Mouse (Mus musculus): ENCODE measurements around the gene Zdhhc12.

DNA sequence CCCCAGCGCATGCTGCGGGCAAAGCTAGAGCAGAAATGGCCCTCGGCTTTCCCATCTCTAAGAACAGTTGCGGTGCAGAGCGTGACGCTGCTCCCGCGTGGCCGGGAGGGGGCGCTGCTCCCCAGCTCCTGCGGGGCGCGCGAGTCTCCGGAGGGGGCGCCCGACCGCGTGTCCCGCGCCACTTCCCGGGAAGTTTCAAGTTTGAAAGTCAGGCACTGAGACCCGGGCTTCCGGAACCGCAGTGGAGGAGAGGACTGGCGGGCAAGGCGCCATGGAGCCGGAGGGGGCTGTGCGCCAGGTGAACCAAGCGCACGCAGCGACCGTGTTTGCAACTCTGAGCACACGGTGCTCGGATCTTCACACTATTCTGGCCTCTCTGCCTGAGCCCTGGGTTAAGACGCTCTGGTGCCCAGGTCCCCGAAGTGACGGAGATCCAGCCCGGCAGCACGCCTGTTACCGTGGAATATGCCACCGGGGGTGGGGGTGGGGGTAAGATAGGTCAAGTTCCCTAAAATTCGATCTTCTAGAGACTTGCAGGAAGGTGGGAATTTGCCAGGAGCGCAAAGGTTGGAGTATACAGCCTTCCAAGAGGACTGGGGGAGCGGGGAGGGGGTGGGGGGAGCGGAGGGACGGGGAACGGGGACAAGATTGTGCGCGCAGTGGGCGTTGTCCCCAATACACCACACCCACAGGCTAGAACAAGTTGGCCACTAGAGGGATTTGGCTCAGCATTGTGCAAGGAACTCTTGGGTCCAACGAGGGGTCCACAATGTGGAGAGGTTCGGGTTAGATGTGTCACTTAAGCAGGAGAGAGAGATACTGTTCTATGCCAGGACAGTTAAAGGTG, 15.7 kb downstream of the Zdhhc12 start, which contains the start of gene Pkn3:
- TF ChIP-seq CHD2 (IDR thresholded peaks at IDR 0.05; ENCODE audit: low read depth, low read length) (no peak), HCFC1 (IDR thresholded peaks at IDR 0.05; ENCODE audit: borderline replicate concordance, insufficient read depth, low read length) (peak; percentile 69; the same call in 1 of the 2 replicates), ZNF384 (IDR thresholded peaks at IDR 0.05; ENCODE audit: low read depth, low read length) (peak; percentile 74)

Data from ES-E14 (cell line).